Mouse (Mus musculus): Measurements from ENCODE around the gene Olfr215. TPM values are rescaled to one million over a fixed set of nuclear protein-coding genes. Genes with fewer than 3 reads are reported as not detected.
A peak's percentile ranks its signal among the peaks of the same experiment; 100 is the strongest.
"Not testable (repeated sequence)": the region's sequence is repeated elsewhere in the genome, so short reads cannot be mapped to it uniquely, and the experiment has no call there.

Olfr215 gene
- total and polyA plus RNA-seq, 2 experiments = not detected

DNA sequence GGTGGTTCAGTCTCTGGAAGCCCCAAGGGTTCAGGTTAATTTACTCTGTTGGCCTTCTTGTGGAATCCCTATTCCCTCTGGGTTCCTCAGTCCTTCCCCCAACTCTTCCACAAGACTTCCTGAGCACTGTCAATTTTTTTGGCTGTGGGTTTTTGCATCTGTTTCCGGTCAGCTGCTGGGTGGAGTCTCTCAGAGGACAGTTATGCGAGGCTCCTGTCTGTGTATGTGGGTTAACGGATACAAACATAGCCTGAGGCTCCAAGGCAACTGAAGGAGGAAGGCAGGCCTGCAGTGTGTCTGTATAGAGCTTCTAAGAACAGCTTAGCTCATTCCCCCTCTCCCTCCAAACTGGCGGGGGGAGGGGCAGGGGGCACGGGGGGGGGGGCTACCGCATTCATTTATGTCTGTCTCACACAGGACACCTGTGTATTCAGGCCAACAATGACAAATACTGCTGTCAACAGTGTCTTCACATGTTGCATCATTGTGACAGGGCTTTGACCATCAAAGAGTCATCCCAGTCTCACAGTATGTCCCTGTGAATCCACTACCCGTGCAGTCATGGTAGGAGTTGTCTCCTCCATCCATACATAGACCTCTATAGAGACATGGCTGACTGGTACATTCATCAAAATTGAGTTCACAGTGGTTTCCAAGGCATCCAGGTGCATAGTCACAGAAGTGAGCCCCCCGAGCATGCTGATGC, 37.5 kb upstream of the Olfr215 start:
- H3K36me3 ChIP-seq (ENCODE audit: control insufficient read depth, insufficient read depth, low read length) = no peaks in the 10 kb centered on the region
- no peak overlapping the region for H3K27ac ChIP-seq (replicated peaks; ENCODE audit: insufficient read depth, low read depth, low read length)
- H3K27me3 ChIP-seq (ENCODE audit: control insufficient read depth, insufficient read depth, low read length) = no peaks in the 10 kb centered on the region
- H3K4me3 ChIP-seq (ENCODE audit: insufficient read depth, low read depth, low read length) = no peak overlapping the region
- H3K79me2 ChIP-seq (ENCODE audit: control insufficient read depth, insufficient read depth, low read length) = no peaks in the 10 kb centered on the region
- 73% methylated on average over 8 of the region's 8 CpGs for WGBS
- no peak overlapping the region for H3K9ac ChIP-seq (ENCODE audit: low read depth, low read length)
- no peaks in the 10 kb centered on the region for H3K4me1 ChIP-seq (ENCODE audit: control insufficient read depth, insufficient read depth, low read length)
- TF ChIP-seq POLR2A (IDR thresholded peaks at IDR 0.05; ENCODE audit: extremely low read depth, insufficient read depth, low read length) (no peak), CTCF (IDR thresholded peaks at IDR 0.05; ENCODE audit: low read depth, low read length) (no peak)
- no peak for DNase-seq (ENCODE audit: extremely low read depth, low read depth, low spot score)

GRCm38 (mm10) chr6:116618073-116618472, 34.1 kb upstream of the Olfr215 start:
- no peaks in the 10 kb centered on the region for H3K27me3 ChIP-seq (ENCODE audit: control insufficient read depth, insufficient read depth, low read length)
- DNase-seq (ENCODE audit: extremely low read depth, low read depth, low spot score) = no peak
- no peaks in the 10 kb centered on the region for H3K79me2 ChIP-seq (ENCODE audit: control insufficient read depth, insufficient read depth, low read length)
- no peaks in the 10 kb centered on the region for H3K36me3 ChIP-seq (ENCODE audit: control insufficient read depth, insufficient read depth, low read length)
- H3K27ac ChIP-seq (replicated peaks; ENCODE audit: insufficient read depth, low read depth, low read length) = no peak overlapping the region
- H3K9ac ChIP-seq (ENCODE audit: low read depth, low read length) = no peak overlapping the region
- H3K4me1 ChIP-seq (ENCODE audit: control insufficient read depth, insufficient read depth, low read length) = no peaks in the 10 kb centered on the region
- TF ChIP-seq POLR2A (IDR thresholded peaks at IDR 0.05; ENCODE audit: extremely low read depth, insufficient read depth, low read length) = no peak
- 0 out of 2 replicates have a peak, but pooled peaks have one; percentile 5 for TF ChIP-seq CTCF (IDR thresholded peaks at IDR 0.05; ENCODE audit: low read depth, low read length)
- H3K4me3 ChIP-seq (ENCODE audit: insufficient read depth, low read depth, low read length) = no peak overlapping the region

DNA sequence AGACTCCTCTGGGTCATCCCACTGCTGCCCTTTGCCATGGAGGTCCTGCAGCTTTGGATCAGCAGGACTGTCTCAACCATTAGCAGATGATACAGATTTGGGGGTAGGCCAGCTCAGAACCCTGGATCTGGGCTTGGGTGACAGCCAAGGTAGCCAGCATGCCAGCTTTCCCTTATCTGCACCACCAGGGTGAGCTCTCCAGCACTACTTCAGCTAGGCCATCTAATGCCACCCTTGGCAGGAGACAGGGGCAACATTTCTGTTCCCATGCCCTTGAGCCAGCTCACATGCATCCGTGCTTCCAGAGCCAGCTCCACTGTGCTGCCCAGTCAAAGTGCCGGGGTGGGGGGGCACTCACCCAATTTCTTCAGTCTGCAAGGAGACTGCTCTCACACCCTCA, 31.7 kb upstream of the Olfr215 start:
- no peaks in the 10 kb centered on the region for H3K4me1 ChIP-seq (ENCODE audit: control insufficient read depth, insufficient read depth, low read length)
- H3K36me3 ChIP-seq (ENCODE audit: control insufficient read depth, insufficient read depth, low read length) = no peaks in the 10 kb centered on the region
- no peaks in the 10 kb centered on the region for H3K79me2 ChIP-seq (ENCODE audit: control insufficient read depth, insufficient read depth, low read length)
- no peak overlapping the region for H3K27ac ChIP-seq (replicated peaks; ENCODE audit: insufficient read depth, low read depth, low read length)
- no peak overlapping the region for H3K9ac ChIP-seq (ENCODE audit: low read depth, low read length)
- no peak for TF ChIP-seq POLR2A (IDR thresholded peaks at IDR 0.05; ENCODE audit: extremely low read depth, insufficient read depth, low read length)
- no peak for TF ChIP-seq CTCF (IDR thresholded peaks at IDR 0.05; ENCODE audit: low read depth, low read length)
- no peak overlapping the region for H3K4me3 ChIP-seq (ENCODE audit: insufficient read depth, low read depth, low read length)
- WGBS = 87% methylated on average over 2 of the region's 2 CpGs
- DNase-seq (ENCODE audit: extremely low read depth, low read depth, low spot score) = no peak
- no peaks in the 10 kb centered on the region for H3K27me3 ChIP-seq (ENCODE audit: control insufficient read depth, insufficient read depth, low read length)

DNA sequence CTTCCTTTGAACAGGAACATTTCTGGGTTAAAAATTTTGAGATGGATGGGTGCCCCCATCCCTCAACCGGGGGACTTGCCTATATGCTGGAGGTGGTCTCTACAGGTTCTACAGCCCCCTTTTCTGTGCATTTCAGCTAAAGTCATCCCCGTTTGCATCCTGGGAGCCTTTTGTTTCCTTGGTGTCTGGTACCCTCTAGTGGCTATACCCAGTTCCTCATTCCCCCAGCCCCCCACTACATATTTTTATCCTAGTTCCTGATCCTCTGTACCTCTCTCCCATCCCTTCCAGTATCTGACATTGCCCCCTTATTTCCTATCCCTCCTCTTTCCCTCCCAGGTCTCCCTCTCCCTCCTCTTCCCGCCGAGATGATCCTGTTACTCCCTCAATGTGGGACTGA, 23.2 kb upstream of the Olfr215 start:
- H3K27ac ChIP-seq (replicated peaks; ENCODE audit: insufficient read depth, low read depth, low read length) = no peak overlapping the region
- TF ChIP-seq CTCF (IDR thresholded peaks at IDR 0.05; ENCODE audit: low read depth, low read length) (no peak), POLR2A (IDR thresholded peaks at IDR 0.05; ENCODE audit: extremely low read depth, insufficient read depth, low read length) (no peak)
- H3K4me3 ChIP-seq (ENCODE audit: insufficient read depth, low read depth, low read length) = no peak overlapping the region
- WGBS = 36% methylated on average over 4 of the region's 4 CpGs
- H3K79me2 ChIP-seq (ENCODE audit: control insufficient read depth, insufficient read depth, low read length) = no peaks in the 10 kb centered on the region
- H3K9ac ChIP-seq (ENCODE audit: low read depth, low read length) = no peak overlapping the region
- H3K4me1 ChIP-seq (ENCODE audit: control insufficient read depth, insufficient read depth, low read length) = no peaks in the 10 kb centered on the region
- H3K36me3 ChIP-seq (ENCODE audit: control insufficient read depth, insufficient read depth, low read length) = no peaks in the 10 kb centered on the region
- H3K27me3 ChIP-seq (ENCODE audit: control insufficient read depth, insufficient read depth, low read length) = no peaks in the 10 kb centered on the region
- no peak for DNase-seq (ENCODE audit: extremely low read depth, low read depth, low spot score)

DNA sequence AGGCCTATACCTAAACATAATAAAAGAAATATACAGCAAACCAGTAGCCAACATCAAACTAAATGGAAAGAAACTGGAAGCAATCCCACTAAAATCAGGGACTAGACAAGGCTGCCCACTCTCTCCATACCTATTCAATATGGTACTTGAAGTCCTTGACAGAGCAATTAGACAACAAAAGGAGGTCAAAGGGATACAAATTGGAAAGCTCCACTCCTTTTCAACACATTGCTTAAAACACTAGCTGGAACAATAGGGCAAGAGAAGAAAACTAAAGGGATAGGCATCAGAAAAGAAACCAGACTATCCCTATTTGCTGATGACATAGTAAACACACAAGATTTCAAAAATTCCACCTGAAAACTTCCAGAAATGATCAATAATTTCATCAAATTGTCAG, 17.0 kb upstream of the Olfr215 start:
- not testable (repeated sequence) for H3K4me1 ChIP-seq (ENCODE audit: control insufficient read depth, insufficient read depth, low read length); H3K9ac ChIP-seq (ENCODE audit: low read depth, low read length); DNase-seq (ENCODE audit: extremely low read depth, low read depth, low spot score); H3K79me2 ChIP-seq (ENCODE audit: control insufficient read depth, insufficient read depth, low read length); H3K27ac ChIP-seq (replicated peaks; ENCODE audit: insufficient read depth, low read depth, low read length); H3K4me3 ChIP-seq (ENCODE audit: insufficient read depth, low read depth, low read length); H3K27me3 ChIP-seq (ENCODE audit: control insufficient read depth, insufficient read depth, low read length); H3K36me3 ChIP-seq (ENCODE audit: control insufficient read depth, insufficient read depth, low read length)

DNA sequence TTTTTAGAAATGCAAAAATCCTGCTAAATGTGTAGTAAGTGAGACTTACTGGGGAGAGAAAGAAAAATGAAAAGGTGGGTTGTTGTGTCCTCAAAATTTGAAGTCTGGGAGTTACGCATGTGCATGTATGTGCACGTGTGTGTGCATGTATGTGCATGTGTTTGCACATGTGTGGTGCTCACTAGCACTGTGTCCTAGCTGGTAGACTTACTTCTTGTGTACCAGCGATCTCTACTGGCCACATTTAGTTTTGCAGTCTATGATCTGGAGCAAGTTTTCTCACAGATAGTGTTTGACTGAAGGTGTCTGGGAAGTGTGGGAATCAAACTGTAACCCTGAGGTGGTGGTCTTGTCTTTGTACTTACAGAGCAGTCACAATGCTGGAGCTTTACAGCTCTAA, 14.2 kb downstream of the Olfr215 start:
- peak; percentile 54 for DNase-seq (ENCODE audit: extremely low read depth, low read depth, low spot score)
- H3K9ac ChIP-seq (ENCODE audit: low read depth, low read length) = no peak overlapping the region
- TF ChIP-seq POLR2A (IDR thresholded peaks at IDR 0.05; ENCODE audit: extremely low read depth, insufficient read depth, low read length) (no peak), CTCF (IDR thresholded peaks at IDR 0.05; ENCODE audit: low read depth, low read length) (peak; percentile 8; the same call in 1 of the 2 replicates)
- WGBS = 25% methylated on average over 3 of the region's 3 CpGs
- no peaks in the 10 kb centered on the region for H3K79me2 ChIP-seq (ENCODE audit: control insufficient read depth, insufficient read depth, low read length)
- H3K4me1 ChIP-seq (ENCODE audit: control insufficient read depth, insufficient read depth, low read length) = no peaks in the 10 kb centered on the region
- no peak overlapping the region for H3K27ac ChIP-seq (replicated peaks; ENCODE audit: insufficient read depth, low read depth, low read length)
- H3K36me3 ChIP-seq (ENCODE audit: control insufficient read depth, insufficient read depth, low read length) = no peaks in the 10 kb centered on the region
- H3K4me3 ChIP-seq (ENCODE audit: insufficient read depth, low read depth, low read length) = no peak overlapping the region
- no peaks in the 10 kb centered on the region for H3K27me3 ChIP-seq (ENCODE audit: control insufficient read depth, insufficient read depth, low read length)
